Mouse (Mus musculus) gastrocnemius, postnatal 36 days (tissue): ENCODE data around the gene Mttp. TPM values are rescaled to one million over a fixed set of nuclear protein-coding genes. Genes with fewer than 3 reads are reported as not detected.
A peak's percentile ranks its signal among the peaks of the same experiment; 100 is the strongest.

Experiments used
- DNase-seq, 2 experiments: peaks; one replicate each; pipeline ENCODE4 v3.0.0; 2022
- intact Hi-C: fragments of 180-260 bp; cut with DNase I; formaldehyde crosslinking; loops from one replicate; pipeline ENCODE4 v1.15.1; 2025
- total RNA-seq, 2 experiments: library from RNA; stranded (reverse); gene quantifications; 2 replicates each; pipeline ENCODE4 v1.2.3; 2021

The Mttp gene
- total RNA-seq, 2 experiments from 2014 or later, result 1.2 to 1.5 TPM

GRCm38 (mm10) chr3:138096263-138097028, 48.3 kb downstream of the Mttp start:
- intact Hi-C loops, result no loop called here
- DNase-seq, result no peak

- intact Hi-C loops, result no loop called here
- DNase-seq, result no peak
These were observed 49.0 kb downstream of the Mttp start for GRCm38 (mm10) chr3:138095718-138096117.

DNA sequence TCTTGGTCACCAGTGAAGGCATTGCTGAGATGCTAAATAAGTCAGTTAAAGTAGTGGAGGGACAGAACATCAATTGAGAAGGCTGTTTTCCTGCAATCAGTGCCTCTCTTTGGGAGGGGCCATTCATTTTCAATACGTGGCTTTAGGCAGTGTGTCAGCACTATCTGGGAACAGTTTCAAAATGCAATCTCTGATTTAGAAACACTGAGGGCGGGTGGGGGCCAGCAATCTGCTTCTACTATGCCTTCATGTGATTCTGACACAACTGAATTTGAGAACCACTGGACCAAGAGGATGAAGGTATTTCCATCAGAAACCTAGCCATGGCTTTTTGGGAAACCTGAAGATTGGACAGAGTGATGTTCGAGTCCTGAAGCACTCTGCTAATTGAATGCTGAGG, 49.5 kb downstream of the Mttp start:
- intact Hi-C loops, result no loop called here
- no peak for DNase-seq

DNA sequence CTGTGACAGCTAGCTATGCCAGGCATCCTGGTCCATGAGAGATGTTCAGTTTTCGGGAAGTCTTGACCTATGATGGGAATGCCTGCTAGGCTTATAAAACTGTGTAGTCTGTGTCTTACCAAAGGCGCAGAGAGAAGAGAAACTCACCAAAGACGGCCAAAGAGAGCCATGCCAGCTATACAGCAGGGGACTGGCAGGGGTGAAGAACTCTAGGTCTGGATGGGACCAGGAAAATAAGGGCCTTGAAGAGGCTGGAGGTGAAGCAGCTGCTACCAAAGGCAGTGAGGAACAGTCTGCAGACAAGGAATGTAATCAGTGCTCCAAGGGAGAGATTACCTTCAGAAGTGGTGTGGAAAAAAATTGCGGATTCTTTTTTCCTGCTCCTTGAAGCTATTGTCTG, 60.9 kb downstream of the Mttp start:
- intact Hi-C loops, result no loop called here
- no peak for DNase-seq

- no peak for DNase-seq
- intact Hi-C loops, result no loop called here
These were observed 61.6 kb downstream of the Mttp start for GRCm38 (mm10) chr3:138083073-138083637.

GRCm38 (mm10) chr3:138078701-138079100, 66.1 kb downstream of the Mttp start:
- intact Hi-C loops, result no loop called here
- DNase-seq, result no peak

- intact Hi-C loops, result no loop called here
- no peak for DNase-seq
These were observed 67.1 kb downstream of the Mttp start for GRCm38 (mm10) chr3:138077476-138078340.

GRCm38 (mm10) chr3:138075209-138075608, 69.6 kb downstream of the Mttp start:
- DNase-seq, result peak in 1 of 2 experiments; percentile 18
- intact Hi-C loops, result no loop called here

GRCm38 (mm10) chr3:138074214-138074613, 70.6 kb downstream of the Mttp start:
- no peak for DNase-seq
- intact Hi-C loops, result loop anchor here (5.0 kb wide), 1 partner anchor 47 kb away; no protein-coding TSS in a partner anchor

DNA sequence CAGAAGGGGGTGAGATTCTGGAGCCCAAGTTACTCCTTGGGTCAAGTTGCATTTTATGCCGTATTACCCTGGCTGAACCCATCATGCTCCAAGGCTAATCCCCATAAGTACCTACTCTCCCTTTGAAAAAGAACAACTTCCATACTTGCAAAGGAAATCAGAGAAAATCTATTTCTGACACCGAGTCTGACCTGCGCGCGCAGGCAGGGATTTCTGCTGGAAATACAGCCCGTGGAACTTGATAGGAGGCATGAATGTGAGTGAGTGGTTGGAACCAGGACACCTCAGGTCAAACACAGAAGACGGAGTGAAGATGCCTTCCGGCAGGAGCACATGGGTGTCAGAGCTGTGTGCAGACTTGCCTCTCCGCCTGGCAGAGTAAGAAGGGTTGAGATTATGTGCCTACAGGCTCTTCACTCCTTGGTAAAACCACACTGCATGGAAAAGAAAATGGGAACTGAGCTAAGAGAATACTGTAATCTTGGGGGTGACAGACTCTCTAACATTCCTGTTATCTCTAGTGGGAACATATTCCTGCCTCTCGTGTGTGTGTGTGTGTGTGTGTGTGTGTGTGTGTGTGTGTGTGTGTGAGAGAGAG, 73.2 kb downstream of the Mttp start:
- intact Hi-C loops, result loop anchor here (2.0 to 5.0 kb wide), 3 partner anchors 44 to 71 kb away; partner anchors contain the start of gene Trmt10a
- no peak for DNase-seq

DNA sequence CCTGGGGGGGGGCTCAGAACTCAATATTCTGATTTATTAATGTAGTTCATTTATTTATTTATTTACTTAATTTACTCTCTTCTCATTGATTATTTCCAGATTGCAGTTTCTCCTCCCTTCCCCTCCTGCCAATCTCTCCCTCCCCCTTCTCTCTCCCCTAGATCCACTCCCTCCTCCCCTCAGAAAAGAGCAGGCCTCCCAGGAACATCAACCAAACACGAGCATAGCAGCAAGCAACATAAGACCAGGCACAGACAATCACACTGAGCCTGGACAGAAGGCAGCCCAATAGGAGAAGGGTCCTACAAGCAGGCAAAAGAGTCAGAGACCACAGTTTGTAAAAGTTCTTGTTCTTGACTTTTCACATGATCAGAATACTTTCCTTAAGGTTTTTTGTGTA, 73.8 kb downstream of the Mttp start:
- intact Hi-C loops, result loop anchor here (2.0 to 5.0 kb wide), 3 partner anchors 44 to 72 kb away; partner anchors contain the start of gene Trmt10a
- no peak for DNase-seq

- no peak for DNase-seq
- intact Hi-C loops, result loop anchor here (2.0 to 5.0 kb wide), 5 partner anchors 43 to 203 kb away; partner anchors contain the start of genes Dnajb14 and Trmt10a
These were observed 74.8 kb downstream of the Mttp start for GRCm38 (mm10) chr3:138069756-138070511.

GRCm38 (mm10) chr3:138068103-138068502, 76.7 kb downstream of the Mttp start:
- DNase-seq, result no peak
- intact Hi-C loops, result loop anchor here (5.0 kb wide), 2 partner anchors 76 to 201 kb away; partner anchors contain the start of gene Dnajb14

- intact Hi-C loops, result loop anchor here (5.0 kb wide), 2 partner anchors 75 to 200 kb away; partner anchors contain the start of gene Dnajb14
These were observed 77.5 kb downstream of the Mttp start, which contains the start of gene Gm5105 for GRCm38 (mm10) chr3:138067288-138067687. Gm5105 (minus strand) TSS chr3:138067388.

DNA sequence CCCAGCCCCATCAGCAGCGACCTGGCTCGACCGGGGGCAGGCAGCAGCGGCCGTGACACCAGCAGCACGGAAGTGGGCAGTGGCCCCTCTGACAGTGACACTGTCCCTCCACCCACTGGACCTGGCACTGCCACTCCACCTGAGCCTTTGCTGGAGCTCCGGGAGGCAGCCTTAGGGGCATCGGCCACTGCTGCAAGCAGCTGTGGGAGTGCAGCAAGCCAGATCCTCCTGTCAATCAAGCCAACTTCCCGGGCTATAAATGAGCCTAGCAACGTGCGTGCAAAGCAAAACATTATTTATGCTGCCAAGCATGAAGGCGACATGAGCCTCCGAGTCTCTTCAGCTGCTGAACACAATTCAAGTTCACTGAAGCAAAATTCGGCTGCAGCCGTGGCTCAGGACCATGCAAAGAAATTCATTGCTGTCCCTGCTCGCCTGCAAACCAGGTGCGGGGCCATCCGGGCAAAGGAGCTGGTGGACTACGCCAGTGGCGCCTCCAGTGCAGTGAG, 78.4 kb downstream of the Mttp start:
- intact Hi-C loops, result loop anchor here (5.0 kb wide), 2 partner anchors 74 to 199 kb away; partner anchors contain the start of gene Dnajb14
- peak; percentile 34 to 51 for DNase-seq

More at GRCm38 (mm10) chr3:138067288-138067687, 77.5 kb downstream of the Mttp start, which contains the start of gene Gm5105:
- DNase-seq, result no peak

- intact Hi-C loops, result loop anchor here (5.0 kb wide), 2 partner anchors 74 to 199 kb away; partner anchors contain the start of gene Dnajb14
- no peak for DNase-seq
These were observed 78.8 kb downstream of the Mttp start for GRCm38 (mm10) chr3:138065930-138066329.

DNA sequence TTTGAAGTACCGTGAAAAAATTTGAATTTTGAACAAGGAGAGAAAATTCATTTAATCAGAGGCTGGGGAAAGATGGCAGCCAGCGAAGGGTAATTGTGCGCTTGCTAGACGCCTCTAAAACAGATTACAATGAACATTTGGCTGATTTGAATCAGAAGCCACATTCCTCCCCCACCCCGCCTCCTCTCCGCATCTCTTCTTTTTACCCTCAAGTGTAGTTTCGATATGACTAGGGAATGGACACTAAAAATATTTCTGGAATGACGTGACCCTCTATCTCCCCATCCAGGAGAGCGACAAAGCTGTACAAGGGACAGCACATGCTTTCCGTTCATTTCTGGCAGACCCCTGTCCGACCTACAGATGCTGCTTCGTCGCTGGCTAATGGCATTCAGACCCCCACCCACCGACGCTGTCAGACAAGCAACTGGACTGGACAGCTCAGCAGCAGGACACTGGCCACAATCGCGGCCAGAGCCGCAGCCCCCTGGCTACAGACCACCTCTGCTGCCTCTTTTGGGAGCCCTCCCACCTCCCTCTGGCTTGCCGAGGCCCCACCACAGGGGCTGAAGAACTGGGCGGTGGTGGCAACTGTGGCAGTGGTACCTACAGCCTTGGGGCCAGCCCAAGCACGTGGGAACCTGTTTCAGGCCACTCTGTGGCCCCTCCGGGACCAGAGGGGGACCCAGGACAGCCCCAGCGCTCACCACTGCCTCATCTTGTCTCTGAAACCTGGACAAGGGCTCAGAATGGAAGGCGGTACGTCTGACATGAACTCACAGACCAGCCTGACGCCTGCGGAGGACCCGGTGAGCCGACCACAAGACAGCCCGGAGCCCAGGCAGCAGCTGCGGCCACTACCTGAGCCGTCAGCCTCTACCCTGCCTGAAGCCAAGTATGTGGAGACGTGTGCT, 79.8 kb downstream of the Mttp start, which contains the start of gene 1110002E22Rik:
TSS of gene 1110002E22Rik (plus strand) at position 321 of the 914 bp plus-strand sequence.
- peak in 1 of 2 experiments; percentile 41 for DNase-seq
- intact Hi-C loops, result loop anchor here (5.0 kb wide), 2 partner anchors 73 to 198 kb away; partner anchors contain the start of gene Dnajb14
